Mouse (Mus musculus) neural tube, embryonic 12.5 days (tissue): ENCODE data around the gene Maged2. TPM values are rescaled to one million over a fixed set of nuclear protein-coding genes. Genes with fewer than 3 reads are reported as not detected.
"Not testable (repeated sequence)": the region's sequence is repeated elsewhere in the genome, so short reads cannot be mapped to it uniquely, and the experiment has no call there.

ENCODE experiments used
- ATAC-seq: fragments of 200-750 bp; cut with Nextera tagmentation; 2 replicates; pipeline ENCODE4 v1.8.0; 2017; ENCODE audit warnings: low read depth, mild to moderate bottlenecking, moderate TSS enrichment, moderate library complexity; ENCODE audit not compliant: low FRiP score
- H3K27ac ChIP-seq: fragments of 300-500 bp; sonication (generic); 2 replicates; pipeline ENCODE4 v1.5.1; 2016
- H3K27me3 ChIP-seq: fragments of 300-500 bp; sonication (generic); replicated peaks from 2 replicates; pipeline ENCODE4 v1.6.1; 2016; ENCODE audit warnings: mild to moderate bottlenecking
- H3K36me3 ChIP-seq: fragments of 300-500 bp; sonication (generic); 2 replicates; pipeline ENCODE4 v1.6.1; 2016; ENCODE audit warnings: mild to moderate bottlenecking
- H3K4me1 ChIP-seq: fragments of 300-500 bp; sonication (generic); 2 replicates; pipeline ENCODE4 v1.6.1; 2016
- H3K4me2 ChIP-seq: fragments of 300-500 bp; sonication (generic); replicated peaks from 2 replicates; pipeline ENCODE4 v1.6.1; 2016; ENCODE audit warnings: mild to moderate bottlenecking
- H3K4me3 ChIP-seq: fragments of 300-500 bp; sonication (generic); 2 replicates; pipeline ENCODE4 v1.5.1; 2016
- H3K9ac ChIP-seq: fragments of 300-500 bp; sonication (generic); 2 replicates; pipeline ENCODE4 v1.6.1; 2016; ENCODE audit warnings: mild to moderate bottlenecking
- H3K9me3 ChIP-seq: fragments of 300-500 bp; sonication (generic); 2 replicates; pipeline ENCODE4 v1.6.1; 2016; ENCODE audit warnings: mild to moderate bottlenecking
- WGBS: fragments of 180-500 bp; shearing (Covaris S2); methylation state at CpG from one replicate; pipeline ENCODE4 v1.1.7; 2016; 5-methylcytosine and 5-hydroxymethylcytosine counted together
- polyA plus RNA-seq: library from polyadenylated mRNA; unstranded; fragments of >200 nt; fragmentation: Nextera tagmentation; extraction: Ambion mirVana; gene quantifications from 2 replicates; pipeline ENCODE4 v1.2.1, GENCODE M21; 2016

Gene Maged2
- polyA plus RNA-seq: 378 and 381 TPM in 2 replicates

- peak within 1 kb of the TSS; percentile 53 for H3K9ac ChIP-seq
- H3K4me2 ChIP-seq: peak within 1 kb of the TSS; percentile 57
- no peaks in the 10 kb centered on the region for H3K27me3 ChIP-seq
- H3K4me1 ChIP-seq: no peaks in the 10 kb centered on the region
- H3K27ac ChIP-seq: peak within 1 kb of the TSS; percentile 66; the same call in 1 of the 2 replicates
- no peaks in the 10 kb centered on the region for H3K9me3 ChIP-seq
- H3K4me3 ChIP-seq: peak within 1 kb of the TSS; percentile 43
- H3K36me3 ChIP-seq: peaks cover 22% of the 10 kb centered on the region
- peak; percentile 11; the same call in 1 of the 2 replicates for ATAC-seq
- 15% methylated on average over 7 of the region's 7 CpGs for WGBS
Measured at GRCm38 (mm10) chrX:150814139-150814469, at the start of gene Maged2. Gene Maged2, minus strand, starts transcription at chrX:150814345.

- Histone ChIP-seq H3K36me3 (no peaks in the 10 kb centered on the region), H3K27me3 (no peaks in the 10 kb centered on the region), H3K9ac (no peak overlapping the region), H3K4me3 (no peak overlapping the region), H3K27ac (no peak overlapping the region), H3K9me3 (no peaks in the 10 kb centered on the region), H3K4me1 (no peaks in the 10 kb centered on the region), H3K4me2 (no peak overlapping the region)
- ATAC-seq: no peak
- whole genome bisulfite sequencing: 72% methylated on average over 8 of the region's 8 CpGs
Measured at GRCm38 (mm10) chrX:150848230-150848629, 34.1 kb upstream of the Maged2 start.

GRCm38 (mm10) chrX:150845480-150846205 lies 31.5 kb upstream of the Maged2 start:
- H3K4me3 ChIP-seq, H3K4me2 ChIP-seq, H3K4me1 ChIP-seq, H3K27ac ChIP-seq, H3K27me3 ChIP-seq, H3K9ac ChIP-seq, H3K36me3 ChIP-seq, H3K9me3 ChIP-seq: not testable (repeated sequence)
- ATAC-seq: peak; percentile 88
- WGBS: 86% methylated on average over 7 of the region's 10 CpGs

GRCm38 (mm10) chrX:150843257-150843656 lies 29.1 kb upstream of the Maged2 start:
- H3K9me3 ChIP-seq, ATAC-seq, H3K4me1 ChIP-seq, H3K27ac ChIP-seq, H3K9ac ChIP-seq, H3K27me3 ChIP-seq, H3K36me3 ChIP-seq, H3K4me2 ChIP-seq, H3K4me3 ChIP-seq: not testable (repeated sequence)
- 70% methylated on average over 2 of the region's 4 CpGs for WGBS

GRCm38 (mm10) chrX:150830297-150830696 lies 16.2 kb upstream of the Maged2 start:
- WGBS: 87% methylated on average over 4 of the region's 4 CpGs
- ATAC-seq: no peak
- no peak overlapping the region for H3K9ac ChIP-seq

GRCm38 (mm10) chrX:150817278-150817677 lies 3.1 kb upstream of the Maged2 start:
- Histone ChIP-seq H3K27ac (no peak overlapping the region), H3K36me3 (no peaks in the 10 kb centered on the region), H3K9ac (no peak overlapping the region), H3K4me1 (no peaks in the 10 kb centered on the region), H3K4me2 (no peak overlapping the region), H3K4me3 (no peak overlapping the region), H3K9me3 (no peaks in the 10 kb centered on the region), H3K27me3 (no peaks in the 10 kb centered on the region)
- no peak for ATAC-seq

More at GRCm38 (mm10) chrX:150830297-150830696, 16.2 kb upstream of the Maged2 start:
- H3K9me3 ChIP-seq: no peaks in the 10 kb centered on the region
- H3K27ac ChIP-seq: no peak overlapping the region
- H3K4me1 ChIP-seq: no peaks in the 10 kb centered on the region
- H3K36me3 ChIP-seq: no peaks in the 10 kb centered on the region
- H3K27me3 ChIP-seq: no peaks in the 10 kb centered on the region
- H3K4me2 ChIP-seq: no peak overlapping the region
- H3K4me3 ChIP-seq: no peak overlapping the region

- no peaks in the 10 kb centered on the region for H3K4me1 ChIP-seq
- 83% methylated on average over 1 of the region's 1 CpGs for WGBS
- peaks cover 10% of the 10 kb centered on the region; the same call in 1 of the 2 replicates for H3K36me3 ChIP-seq
- no peak overlapping the region for H3K4me2 ChIP-seq
- no peaks in the 10 kb centered on the region for H3K27me3 ChIP-seq
- no peak overlapping the region for H3K4me3 ChIP-seq
- no peaks in the 10 kb centered on the region for H3K9me3 ChIP-seq
- ATAC-seq: no peak
- no peak overlapping the region for H3K9ac ChIP-seq
- H3K27ac ChIP-seq: no peak overlapping the region
Measured at GRCm38 (mm10) chrX:150815601-150816000, 1.5 kb upstream of the Maged2 start.

- whole genome bisulfite sequencing: 23% methylated on average over 16 of the region's 16 CpGs
- Histone ChIP-seq H3K9me3 (no peaks in the 10 kb centered on the region), H3K36me3 (peaks cover 27% of the 10 kb centered on the region), H3K4me1 (no peaks in the 10 kb centered on the region), H3K9ac (peak overlapping the region; percentile 53), H3K27me3 (no peaks in the 10 kb centered on the region), H3K27ac (peak overlapping the region; percentile 66; the same call in 1 of the 2 replicates), H3K4me3 (peak overlapping the region; percentile 43), H3K4me2 (peak overlapping the region; percentile 57)
- peak; percentile 79 for ATAC-seq
Measured at GRCm38 (mm10) chrX:150813464-150814138, 544 bp downstream of the Maged2 start.

- peak; percentile 97 for ATAC-seq
- Histone ChIP-seq H3K9me3 (no peaks in the 10 kb centered on the region), H3K27me3 (no peaks in the 10 kb centered on the region), H3K4me1 (no peaks in the 10 kb centered on the region), H3K36me3 (peaks cover 30% of the 10 kb centered on the region), H3K27ac (no peak overlapping the region), H3K9ac (peak overlapping the region; percentile 53; the same call in 1 of the 2 replicates), H3K4me2 (peak overlapping the region; percentile 57), H3K4me3 (peak overlapping the region; percentile 43)
- WGBS: 27% methylated on average over 24 of the region's 24 CpGs
Measured at GRCm38 (mm10) chrX:150812787-150813298, 1.3 kb downstream of the Maged2 start.

GRCm38 (mm10) chrX:150800987-150801386 lies 13.2 kb downstream of the Maged2 start:
- H3K9me3 ChIP-seq, H3K9ac ChIP-seq, ATAC-seq, H3K4me2 ChIP-seq, H3K4me3 ChIP-seq, H3K27me3 ChIP-seq, H3K4me1 ChIP-seq, H3K27ac ChIP-seq, H3K36me3 ChIP-seq: not testable (repeated sequence)
- 90% methylated on average over 1 of the region's 4 CpGs for WGBS

- H3K4me2 ChIP-seq, H3K27me3 ChIP-seq, H3K27ac ChIP-seq, H3K9ac ChIP-seq, H3K4me1 ChIP-seq, H3K4me3 ChIP-seq, H3K36me3 ChIP-seq, H3K9me3 ChIP-seq: not testable (repeated sequence)
- 84% methylated on average over 4 of the region's 10 CpGs for WGBS
- peak; percentile 86 for ATAC-seq
Measured at GRCm38 (mm10) chrX:150798493-150799177, 15.5 kb downstream of the Maged2 start.
